Mouse (Mus musculus) retina, postnatal 1 day (tissue): ENCODE results near the gene 4922502D21Rik.

ENCODE experiments used
- DNase-seq: peaks from one replicate; pipeline ENCODE4 v3.0.0-alpha.2; 2012

The 4922502D21Rik gene

DNA sequence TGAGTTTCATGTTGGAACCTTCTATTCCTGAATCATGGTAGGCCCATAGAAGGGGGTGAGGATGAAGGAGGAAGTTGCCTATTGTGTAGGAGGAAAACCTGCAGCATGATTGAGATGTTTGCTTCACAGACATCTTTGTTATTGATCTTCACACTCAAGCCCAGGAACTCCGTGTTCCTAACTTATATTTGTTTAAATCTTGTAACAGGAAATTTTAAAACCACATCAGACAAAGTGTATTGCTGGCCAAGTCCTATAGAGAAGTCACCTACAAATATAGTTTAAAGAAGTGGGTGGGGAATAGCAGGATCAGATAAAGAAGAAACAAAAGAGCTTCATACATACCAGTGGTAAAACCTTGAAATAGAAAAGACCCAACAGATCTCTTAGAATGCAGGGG lies 27.4 kb downstream of the 4922502D21Rik start:
- no peak for DNase-seq

DNA sequence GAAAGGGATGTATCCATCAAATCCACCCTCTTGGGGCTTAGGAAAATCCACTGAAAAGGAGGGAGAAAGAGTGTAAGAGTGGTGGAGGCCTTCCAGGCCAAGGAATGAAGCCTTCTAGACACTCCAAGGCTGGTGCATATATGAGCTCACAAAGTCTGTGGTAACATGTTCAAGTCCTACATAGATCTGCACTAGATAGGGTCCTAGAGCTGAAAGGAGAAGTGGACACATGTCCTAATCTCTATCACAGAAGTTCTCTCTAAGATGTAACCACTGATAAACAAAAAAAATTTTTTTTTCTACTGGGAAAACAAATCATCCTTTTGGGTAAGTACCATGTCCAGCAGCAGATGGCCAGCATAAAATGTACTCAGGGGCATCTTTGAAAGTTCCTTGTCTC lies 42.9 kb downstream of the 4922502D21Rik start:
- no peak for DNase-seq

DNA sequence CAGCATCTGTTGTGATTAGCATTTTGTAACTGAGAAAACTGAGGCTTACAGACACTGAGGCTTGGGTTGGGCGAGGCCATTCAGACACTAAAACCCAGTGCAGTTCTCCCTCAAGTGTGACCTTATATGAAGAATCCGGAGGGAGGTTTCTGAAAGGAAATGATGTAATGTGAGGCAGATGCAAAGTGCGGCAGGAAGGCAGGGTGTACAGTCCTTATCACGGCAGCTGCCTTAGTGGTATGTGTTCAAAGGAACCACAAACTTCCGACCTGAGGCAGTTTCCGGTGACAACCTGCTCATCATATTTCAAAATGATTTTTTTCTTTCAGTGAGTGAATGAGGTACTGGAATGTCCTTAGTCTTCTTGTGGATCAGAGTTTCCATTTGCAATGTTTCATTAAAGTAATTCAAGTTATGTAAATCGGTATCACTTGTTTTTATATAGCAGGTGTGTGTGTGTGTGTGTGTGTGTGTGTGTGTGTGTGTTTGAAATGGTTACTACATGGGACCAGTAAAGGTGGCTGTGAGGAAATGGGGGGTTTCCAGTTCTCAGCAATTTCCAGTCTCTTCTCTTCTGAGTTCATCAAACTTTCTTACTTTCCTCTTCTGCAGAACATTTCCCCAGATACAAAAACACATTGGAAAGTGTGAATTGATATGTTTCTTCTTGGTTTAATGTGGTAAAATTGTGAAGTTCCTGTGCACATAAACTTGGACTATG lies 47.1 kb downstream of the 4922502D21Rik start:
- no peak for DNase-seq

- DNase-seq, result no peak
Measured at GRCm38 (mm10) chr6:129283271-129283670, 48.3 kb downstream of the 4922502D21Rik start.

DNA sequence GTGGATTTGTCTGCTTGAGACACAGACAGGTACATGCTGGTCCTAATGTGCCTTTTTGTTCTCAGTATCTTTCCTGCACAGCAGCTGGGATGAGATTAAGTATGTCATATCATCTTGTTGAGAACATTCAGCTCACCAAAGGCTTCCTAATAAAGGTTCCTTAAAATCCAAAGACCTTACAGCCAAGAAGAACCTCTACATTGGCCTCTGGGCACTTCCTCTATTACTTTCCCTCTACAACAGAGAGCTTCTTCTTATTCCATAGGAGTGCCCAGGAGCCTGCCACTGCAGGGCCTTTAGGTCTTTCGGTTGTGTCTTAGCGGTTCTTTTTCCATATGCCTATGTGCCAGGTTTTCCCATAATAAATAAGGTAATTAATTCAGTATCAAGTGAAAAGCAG lies 55.1 kb downstream of the 4922502D21Rik start:
- no peak for DNase-seq

DNA sequence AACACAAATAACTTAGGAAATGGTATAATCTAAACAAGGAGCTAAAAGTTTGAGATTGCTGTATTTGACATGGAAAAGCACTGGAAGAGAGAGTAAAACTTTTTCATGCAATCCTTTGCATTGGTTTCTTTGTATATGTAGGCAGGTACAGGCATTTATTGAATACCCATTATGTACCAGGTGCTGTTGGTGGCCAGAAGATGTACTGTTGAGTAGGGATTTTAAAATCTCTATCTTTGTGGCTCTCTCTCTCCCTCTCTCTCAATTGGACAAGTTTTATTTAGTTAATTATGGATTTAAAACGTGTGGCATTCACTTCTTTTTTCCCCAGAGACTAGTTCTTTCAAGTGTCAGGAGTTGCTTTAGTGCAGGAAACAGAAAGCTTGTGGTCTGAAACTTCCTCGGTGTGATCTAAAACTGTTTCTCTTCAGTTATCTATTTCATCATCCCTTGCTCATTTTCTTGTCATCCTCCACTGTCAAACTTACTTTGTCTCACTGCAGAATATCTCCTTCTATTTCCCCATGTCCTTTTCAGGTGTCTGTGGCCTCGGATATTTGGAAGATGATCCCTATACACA lies 55.9 kb downstream of the 4922502D21Rik start:
- DNase-seq, result no peak

DNA sequence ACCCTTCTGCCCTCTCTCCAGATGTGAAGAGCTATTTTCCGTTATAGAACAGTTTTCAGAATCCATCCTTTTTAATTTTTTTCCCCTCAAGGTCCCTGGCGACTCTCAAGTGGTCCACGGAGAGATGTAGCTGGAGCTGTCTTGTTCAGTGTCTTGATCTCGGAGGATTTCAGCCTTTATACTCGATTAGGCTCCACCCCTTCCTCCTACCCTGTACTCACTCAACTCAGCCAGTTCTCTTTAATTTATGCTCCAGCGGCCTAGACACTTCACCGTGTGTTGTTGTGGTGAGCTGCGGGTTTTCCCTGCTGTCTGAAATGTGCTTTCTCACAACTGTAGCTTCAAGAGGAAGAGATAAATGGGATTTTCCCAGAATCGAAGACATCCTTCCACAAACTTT lies 56.4 kb downstream of the 4922502D21Rik start, which contains the start of gene Cd69:
TSS of gene Cd69 (minus strand) at position 217 of the 400 bp plus-strand sequence.
- no peak for DNase-seq

- no peak for DNase-seq
Measured at GRCm38 (mm10) chr6:129274476-129274875, 57.1 kb downstream of the 4922502D21Rik start.

GRCm38 (mm10) chr6:129273662-129274061 lies 57.9 kb downstream of the 4922502D21Rik start:
- no peak for DNase-seq
